Mouse (Mus musculus) liver, adult 2 months (tissue): ENCODE measurements around the gene Selenoh.

ENCODE experiments used
- CTCF ChIP-seq: fragments of 200-500 bp; IDR thresholded peaks from 2 replicates; pipeline ENCODE4 v1.5.1; 2011; ENCODE audit warnings: low read depth, low read length, control low read depth
- POLR2A ChIP-seq: fragments of 200-500 bp; IDR thresholded peaks from 2 replicates; pipeline ENCODE4 v1.6.1; 2011; ENCODE audit warnings: low read length, control low read depth; ENCODE audit not compliant: insufficient read depth; ENCODE audit errors: extremely low read depth

DNA sequence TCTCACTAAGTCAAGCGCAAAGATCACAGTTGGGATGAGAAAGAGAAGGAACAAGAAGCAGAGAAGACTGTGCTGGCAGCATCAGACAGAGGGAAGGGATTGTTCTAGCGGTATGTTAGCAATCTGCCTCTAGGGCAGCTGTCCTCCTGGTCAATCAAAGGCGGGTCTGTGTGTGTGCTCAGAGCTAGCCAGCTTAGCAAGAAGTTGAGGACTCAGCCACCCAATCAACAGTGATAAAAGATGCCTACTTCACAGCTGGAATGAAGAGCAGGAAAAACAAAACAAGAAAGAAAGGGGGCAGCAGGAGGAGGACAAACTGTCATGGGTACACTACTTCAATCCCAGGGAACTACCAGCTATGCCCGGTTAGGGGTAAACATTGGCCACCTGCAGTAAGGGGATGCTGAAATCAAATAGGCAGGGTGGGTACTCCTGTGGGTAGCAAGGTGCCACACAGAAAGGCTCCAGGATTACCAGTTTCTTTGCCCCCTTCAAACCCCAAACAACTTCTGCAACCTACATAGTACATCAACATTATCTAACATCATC, 35.6 kb downstream of the Selenoh start:
- TF ChIP-seq CTCF = no peak
- no peak for TF ChIP-seq POLR2A
